Mouse (Mus musculus): ENCODE measurements around the gene Rnf152. TPM values are rescaled to one million over a fixed set of nuclear protein-coding genes. Genes with fewer than 3 reads are reported as not detected.

The Rnf152 gene
- polyA plus RNA-seq, 1 experiment from 2014 or later: 0.83 TPM

DNA sequence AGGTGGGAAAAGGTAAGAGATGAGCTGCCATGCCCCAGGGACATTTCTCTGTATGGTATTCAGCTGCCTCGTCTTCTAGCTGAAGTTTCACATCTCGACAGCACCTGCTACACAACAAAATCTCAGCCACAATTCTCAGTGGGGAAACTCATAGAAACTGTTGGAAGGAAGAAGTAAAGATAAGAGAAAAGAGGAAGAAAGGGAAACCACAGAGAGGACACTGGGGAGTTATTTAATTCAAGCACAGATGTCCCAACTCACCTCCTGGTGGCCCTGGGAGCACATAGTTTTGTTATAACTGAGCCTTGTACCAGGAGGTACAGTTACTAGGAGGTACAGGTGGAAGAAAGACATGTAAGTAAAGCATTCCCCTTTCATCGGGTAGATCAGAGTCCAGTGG, 99.3 kb downstream of the Rnf152 start:
- H3K27me3 ChIP-seq: no peaks in the 10 kb centered on the region
- no peak overlapping the region for H3K9ac ChIP-seq
- WGBS: 76% methylated on average over 3 of the region's 3 CpGs
- no peak overlapping the region for H3K27ac ChIP-seq
- H3K4me3 ChIP-seq (replicated peaks): no peak overlapping the region
- no peak overlapping the region for H3K4me2 ChIP-seq
- H3K9me3 ChIP-seq (replicated peaks): no peaks in the 10 kb centered on the region
- no peaks in the 10 kb centered on the region for H3K4me1 ChIP-seq
- no peak for ATAC-seq (replicated peaks; ENCODE audit: low FRiP score)
- H3K36me3 ChIP-seq: no peaks in the 10 kb centered on the region

DNA sequence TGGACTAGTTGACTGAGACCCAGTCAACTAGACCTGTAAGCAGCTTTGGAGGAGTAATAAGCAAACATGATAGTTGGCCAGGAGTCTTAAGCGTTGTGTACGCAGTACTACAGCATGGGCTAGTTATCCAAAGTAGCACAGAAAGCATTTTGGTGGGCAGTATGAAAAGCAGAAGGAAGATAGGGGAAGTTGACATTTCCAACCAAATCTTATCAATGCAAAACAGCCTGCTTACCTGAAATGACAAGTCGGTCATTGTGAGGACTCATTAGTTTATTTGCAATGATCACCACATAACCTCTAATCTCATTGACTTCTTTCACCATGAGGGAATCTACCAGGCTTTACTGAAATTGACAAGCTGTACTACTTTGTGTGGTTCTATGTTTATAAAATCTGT, 107.3 kb downstream of the Rnf152 start:
- Histone ChIP-seq H3K4me3 (replicated peaks) (no peak overlapping the region), H3K36me3 (no peaks in the 10 kb centered on the region), H3K27ac (no peak overlapping the region), H3K27me3 (no peaks in the 10 kb centered on the region), H3K4me2 (no peak overlapping the region), H3K9ac (no peak overlapping the region), H3K9me3 (replicated peaks) (no peaks in the 10 kb centered on the region), H3K4me1 (no peaks in the 10 kb centered on the region)
- 94% methylated on average over 3 of the region's 3 CpGs for WGBS
- ATAC-seq (replicated peaks; ENCODE audit: low FRiP score): no peak

DNA sequence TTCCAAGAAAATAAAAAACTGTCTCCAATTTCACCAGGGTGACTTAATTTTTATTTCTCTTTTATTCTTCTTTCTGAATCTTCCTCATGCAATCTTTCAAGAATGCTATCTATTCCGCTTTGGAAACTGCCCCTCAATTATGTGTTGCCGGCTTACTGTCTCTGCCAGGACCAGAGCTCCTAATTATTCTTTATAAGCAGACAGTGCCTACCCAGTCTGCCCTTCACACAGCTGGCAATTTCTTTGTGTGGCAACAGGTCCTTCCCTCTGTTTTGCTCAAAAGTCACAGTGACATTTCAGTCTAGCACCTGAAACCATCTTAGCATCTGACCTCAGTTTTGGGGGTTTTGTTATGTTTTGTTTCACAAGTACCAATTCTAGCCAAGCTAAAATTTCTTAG, 109.9 kb downstream of the Rnf152 start:
- Histone ChIP-seq H3K9me3 (replicated peaks) (no peaks in the 10 kb centered on the region), H3K4me1 (no peaks in the 10 kb centered on the region), H3K4me2 (no peak overlapping the region), H3K4me3 (replicated peaks) (no peak overlapping the region), H3K36me3 (no peaks in the 10 kb centered on the region), H3K27me3 (no peaks in the 10 kb centered on the region), H3K9ac (no peak overlapping the region), H3K27ac (no peak overlapping the region)
- whole genome bisulfite sequencing: 63% methylated on average over 2 of the region's 2 CpGs
- ATAC-seq (replicated peaks; ENCODE audit: low FRiP score): no peak

DNA sequence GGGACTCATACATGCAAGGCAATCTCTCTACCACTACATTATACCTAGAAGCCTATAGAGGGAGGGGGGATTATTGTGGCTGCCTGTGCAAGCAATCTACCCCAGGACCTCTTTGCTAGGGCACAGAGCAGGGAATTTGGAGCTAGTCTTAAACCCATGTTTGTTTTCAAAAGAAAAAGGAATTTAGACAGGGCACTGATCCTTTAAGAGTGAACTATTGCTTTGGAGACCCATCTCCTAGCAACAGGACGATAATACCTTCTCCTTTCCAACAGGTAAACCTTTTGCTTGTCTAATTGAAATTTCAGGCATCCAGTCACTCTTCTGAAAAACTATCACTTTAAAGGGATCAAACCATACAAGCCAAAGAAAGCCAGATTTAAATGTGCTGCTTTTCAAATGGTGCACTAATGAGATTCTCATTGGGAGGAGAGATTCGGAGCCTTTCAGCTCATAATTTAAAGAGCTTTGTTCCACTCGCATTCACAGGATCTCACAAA, 110.4 kb downstream of the Rnf152 start:
- Histone ChIP-seq H3K9me3 (replicated peaks) (no peaks in the 10 kb centered on the region), H3K4me3 (replicated peaks) (no peak overlapping the region), H3K4me1 (no peaks in the 10 kb centered on the region), H3K36me3 (no peaks in the 10 kb centered on the region), H3K27ac (no peak overlapping the region), H3K9ac (no peak overlapping the region), H3K27me3 (no peaks in the 10 kb centered on the region), H3K4me2 (no peak overlapping the region)
- ATAC-seq (replicated peaks; ENCODE audit: low FRiP score): no peak
- 35% methylated on average over 3 of the region's 3 CpGs for WGBS

DNA sequence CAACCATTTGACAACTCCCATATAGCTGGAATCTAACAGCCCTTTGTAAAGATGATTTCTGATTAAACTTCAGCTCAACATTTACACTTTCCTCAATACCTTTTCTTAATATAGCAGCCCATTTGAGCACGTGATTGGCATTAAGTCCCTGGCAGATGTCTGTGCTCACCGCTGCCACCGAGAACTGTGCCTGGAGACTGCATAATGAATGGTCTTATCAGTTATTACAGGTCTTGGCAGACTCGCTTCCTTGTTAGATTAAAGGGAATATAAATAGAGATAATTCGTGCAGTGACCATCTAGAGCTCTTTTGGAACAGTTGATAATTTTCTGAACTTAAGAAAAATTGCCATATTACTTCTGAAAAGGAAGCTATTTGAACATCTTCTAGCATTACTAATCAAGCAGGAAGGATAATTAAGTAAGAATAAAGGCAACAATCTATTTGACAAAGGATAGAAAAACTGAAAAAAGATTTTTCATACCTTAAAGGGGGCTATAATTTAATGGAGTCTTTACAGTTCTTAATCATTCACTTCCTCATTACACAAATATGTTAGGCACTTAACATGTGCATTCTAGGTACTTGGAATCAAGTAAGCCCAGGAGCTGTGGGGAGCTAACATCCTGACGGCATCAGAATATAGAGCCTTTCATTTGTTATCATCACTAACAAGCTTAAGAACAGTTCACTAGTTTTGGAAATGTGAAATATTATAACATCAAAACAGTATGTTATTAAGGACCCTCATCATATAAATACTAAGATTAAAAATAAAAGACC, 113.0 kb downstream of the Rnf152 start:
- WGBS: 73% methylated on average over 6 of the region's 6 CpGs
- no peak overlapping the region for H3K4me3 ChIP-seq (replicated peaks)
- no peak for ATAC-seq (replicated peaks; ENCODE audit: low FRiP score)

DNA sequence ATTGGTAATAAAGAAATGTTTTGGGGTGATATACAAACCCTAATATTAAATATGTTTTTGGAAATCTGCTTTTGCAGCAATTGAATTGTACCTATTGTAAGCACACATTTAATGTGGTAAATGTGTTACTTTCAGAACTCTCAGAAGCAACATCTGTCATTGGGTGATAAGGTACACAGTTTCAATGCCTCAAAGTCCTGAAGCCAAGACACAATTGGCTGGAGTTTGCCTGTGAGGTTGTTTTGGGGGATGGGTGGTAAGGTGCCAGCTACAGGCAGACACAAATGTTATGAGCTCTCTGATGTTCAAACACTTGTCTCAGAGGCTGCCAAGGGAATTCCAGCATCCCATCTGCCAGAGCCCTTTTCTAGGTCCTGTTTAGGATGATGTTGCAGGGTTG, 116.3 kb downstream of the Rnf152 start:
- no peaks in the 10 kb centered on the region for H3K36me3 ChIP-seq
- H3K27me3 ChIP-seq: no peaks in the 10 kb centered on the region
- H3K4me2 ChIP-seq: no peak overlapping the region
- no peak overlapping the region for H3K9ac ChIP-seq
- H3K4me1 ChIP-seq: no peaks in the 10 kb centered on the region
- H3K4me3 ChIP-seq (replicated peaks): no peak overlapping the region
- no peak for ATAC-seq (replicated peaks; ENCODE audit: low FRiP score)
- H3K9me3 ChIP-seq (replicated peaks): no peaks in the 10 kb centered on the region
- no peak overlapping the region for H3K27ac ChIP-seq

More for the DNA sequence above, 113.0 kb downstream of the Rnf152 start:
- H3K4me1 ChIP-seq: no peaks in the 10 kb centered on the region
- no peak overlapping the region for H3K27ac ChIP-seq
- H3K4me2 ChIP-seq: no peak overlapping the region
- no peak overlapping the region for H3K9ac ChIP-seq
- no peaks in the 10 kb centered on the region for H3K9me3 ChIP-seq (replicated peaks)
- no peaks in the 10 kb centered on the region for H3K27me3 ChIP-seq
- no peaks in the 10 kb centered on the region for H3K36me3 ChIP-seq

Data from kidney, embryonic 15.5 days (tissue).